Comparison of ENCODE assay signal across 15 mouse cellular contexts in the genomic region with DNA sequence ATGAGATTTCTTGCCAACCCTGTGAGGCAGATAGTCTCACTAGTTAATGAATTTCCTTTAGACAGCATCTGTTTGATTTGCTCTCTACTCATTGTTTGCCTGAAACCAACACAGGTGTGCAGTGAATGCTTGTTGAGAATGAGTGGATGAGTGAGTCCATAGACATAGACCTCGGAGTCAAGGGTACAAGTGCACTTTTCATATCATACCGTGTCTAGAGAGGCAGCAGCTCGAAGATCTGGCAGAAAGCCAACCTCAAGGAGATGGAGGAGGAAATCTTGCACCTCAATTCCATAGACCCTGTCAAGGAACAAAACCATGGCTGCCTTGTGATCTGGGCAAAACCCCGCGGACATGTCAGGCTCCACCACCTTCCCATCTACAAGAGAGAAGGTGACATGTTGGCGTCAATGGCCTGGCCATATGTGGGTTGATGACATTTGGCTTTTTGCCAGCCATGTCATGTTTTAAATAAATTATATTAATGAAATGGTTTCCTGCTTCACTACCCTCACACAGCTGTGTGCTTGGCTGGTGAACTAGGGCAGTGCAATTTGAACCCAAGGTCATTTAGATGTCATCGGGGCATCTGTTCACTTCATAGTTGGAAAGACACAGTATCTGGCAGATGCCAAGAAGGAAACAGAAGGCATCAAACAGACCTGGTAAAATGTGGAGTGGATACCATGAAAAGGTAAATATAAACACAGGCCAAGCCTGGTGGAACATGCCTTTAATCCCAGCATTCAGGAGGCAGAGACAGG.
DNase-seq lines count a peak whose midpoint lies in the region; ATAC-seq and TF ChIP-seq lines count a peak whose summit lies in the region.
"Had no signal": no experiment of that assay in that cellular context is flagged by ENCODE, and none has a peak within 500 bp of the region (broad histone marks: within the 10 kb centered on the region; RNA-seq: fewer than 3 reads in every experiment).

No protein-coding gene starts in this region.

- DNase-seq in heart, postnatal 0 days (ENCODE audit: low spot score), result no peak
- no peak for DNase-seq in heart, postnatal 36 days
- no peak for DNase-seq in midbrain, embryonic 14.5 days
- peak; percentile 46 to 48 for DNase-seq in cerebellum, adult 2 months
- DNase-seq in hindbrain, postnatal 0 days (ENCODE audit: low spot score), result peak; percentile 55
- DNase-seq in limb, embryonic 10.5 days (ENCODE audit: low spot score), result no peak
- DNase-seq: kidney, postnatal 10 days; layer of hippocampus, postnatal 36 days; lung, postnatal 10 days; right cerebral cortex, postnatal 25 days; thymus, postnatal 14 days had no signal

- no peak overlapping the region for H3K9ac ChIP-seq in heart, postnatal 0 days (replicated peaks; ENCODE audit: low read depth, low read length)
- H3K9ac ChIP-seq in midbrain, embryonic 14.5 days (replicated peaks; ENCODE audit: low read length), result no peak overlapping the region
- no peak overlapping the region for H3K9ac ChIP-seq in midbrain, embryonic 13.5 days (replicated peaks)
- H3K9ac ChIP-seq in hindbrain, postnatal 0 days (replicated peaks; ENCODE audit: low read length), result no peak overlapping the region
- H3K9ac ChIP-seq: neural tube, embryonic 15.5 days had no signal

- intact Hi-C loops in heart, postnatal 36 days (cut with DNase I), result no loop called here

- peaks cover 77% of the 10 kb centered on the region for H3K36me3 ChIP-seq in heart, postnatal 0 days (replicated peaks; ENCODE audit: control insufficient read depth, insufficient read depth, low read length)
- no peaks in the 10 kb centered on the region for H3K36me3 ChIP-seq in midbrain, embryonic 14.5 days (ENCODE audit: control insufficient read depth, insufficient read depth, low read length)
- no peaks in the 10 kb centered on the region for H3K36me3 ChIP-seq in midbrain, embryonic 13.5 days
- H3K36me3 ChIP-seq in hindbrain, postnatal 0 days (ENCODE audit: insufficient read depth, low read length), result no peaks in the 10 kb centered on the region
- no peaks in the 10 kb centered on the region for H3K36me3 ChIP-seq in limb, embryonic 10.5 days

- TF ChIP-seq CTCF in heart, postnatal 0 days (IDR thresholded peaks at IDR 0.05; ENCODE audit: low read depth), result no peak
- TF ChIP-seq CTCF in cerebellum, adult 2 months (IDR thresholded peaks at IDR 0.05; ENCODE audit: borderline replicate concordance, insufficient read depth, low read depth, low read length), result no peak
- TF ChIP-seq CTCF in hindbrain, postnatal 0 days (IDR thresholded peaks at IDR 0.05; ENCODE audit: low read depth), result no peak

- H3K4me2 ChIP-seq in heart, postnatal 0 days (ENCODE audit: low read depth, low read length), result no peak overlapping the region
- H3K4me2 ChIP-seq in midbrain, embryonic 14.5 days (ENCODE audit: low read length), result no peak overlapping the region
- no peak overlapping the region for H3K4me2 ChIP-seq in midbrain, embryonic 13.5 days (replicated peaks)
- H3K4me2 ChIP-seq in hindbrain, postnatal 0 days (ENCODE audit: low read depth, low read length), result no peak overlapping the region
- H3K4me2 ChIP-seq: neural tube, embryonic 15.5 days had no signal

- ATAC-seq in heart, postnatal 0 days (ENCODE audit: insufficient read depth, low read depth), result peak; percentile 36; the same call in 1 of the 2 replicates
- peak; percentile 40 for ATAC-seq in midbrain, embryonic 14.5 days (ENCODE audit: low FRiP score, low TSS enrichment)
- ATAC-seq in midbrain, embryonic 13.5 days, result no peak
- peak; percentile 85 for ATAC-seq in hindbrain, postnatal 0 days
- ATAC-seq: midbrain, embryonic 16.5 days had no signal

- no peak for TF ChIP-seq EP300 in heart, postnatal 0 days (IDR thresholded peaks at IDR 0.05; ENCODE audit: low read depth)

- 62% methylated on average over 7 of the region's 7 CpGs for WGBS in heart, postnatal 0 days
- 91% methylated on average over 7 of the region's 7 CpGs for WGBS in midbrain, embryonic 14.5 days
- 89% methylated on average over 7 of the region's 7 CpGs for WGBS in midbrain, embryonic 13.5 days
- 22% methylated on average over 7 of the region's 7 CpGs for WGBS in cerebellum, adult 2 months
- WGBS in hindbrain, postnatal 0 days, result 73% methylated on average over 7 of the region's 7 CpGs
- 94% methylated on average over 7 of the region's 7 CpGs for WGBS in limb, embryonic 10.5 days

- H3K9me3 ChIP-seq in heart, postnatal 0 days (replicated peaks; ENCODE audit: control insufficient read depth, low read length), result no peaks in the 10 kb centered on the region
- no peaks in the 10 kb centered on the region for H3K9me3 ChIP-seq in midbrain, embryonic 14.5 days (ENCODE audit: control insufficient read depth, low read length)
- H3K9me3 ChIP-seq in midbrain, embryonic 13.5 days, result no peaks in the 10 kb centered on the region
- no peaks in the 10 kb centered on the region for H3K9me3 ChIP-seq in hindbrain, postnatal 0 days (ENCODE audit: low read length)
- H3K9me3 ChIP-seq in limb, embryonic 10.5 days (replicated peaks), result no peaks in the 10 kb centered on the region
- H3K9me3 ChIP-seq: neural tube, embryonic 15.5 days had no signal

- H3K27ac ChIP-seq in heart, postnatal 0 days (ENCODE audit: low read depth), result no peak overlapping the region
- H3K27ac ChIP-seq in midbrain, embryonic 14.5 days (replicated peaks; ENCODE audit: low read depth, low read length), result no peak overlapping the region
- no peak overlapping the region for H3K27ac ChIP-seq in midbrain, embryonic 13.5 days
- no peak overlapping the region for H3K27ac ChIP-seq in cerebellum, adult 2 months (ENCODE audit: insufficient read depth, low read length)
- no peak overlapping the region for H3K27ac ChIP-seq in hindbrain, postnatal 0 days
- H3K27ac ChIP-seq in limb, embryonic 10.5 days, result no peak overlapping the region
- H3K27ac ChIP-seq: neural tube, embryonic 15.5 days had no signal

- H3K4me3 ChIP-seq in heart, postnatal 0 days (ENCODE audit: low read depth, low read length), result no peak overlapping the region
- H3K4me3 ChIP-seq in midbrain, embryonic 14.5 days (replicated peaks; ENCODE audit: low read depth, low read length), result no peak overlapping the region
- H3K4me3 ChIP-seq in midbrain, embryonic 13.5 days (replicated peaks), result no peak overlapping the region
- no peak overlapping the region for H3K4me3 ChIP-seq in cerebellum, adult 2 months (replicated peaks; ENCODE audit: insufficient read depth, low read depth, low read length)
- H3K4me3 ChIP-seq in hindbrain, postnatal 0 days (ENCODE audit: low read length), result no peak overlapping the region
- no peak overlapping the region for H3K4me3 ChIP-seq in limb, embryonic 10.5 days
- H3K4me3 ChIP-seq: erythroblast, embryonic 14.5 days; neural tube, embryonic 15.5 days had no signal

- no peaks in the 10 kb centered on the region for H3K4me1 ChIP-seq in heart, postnatal 0 days (ENCODE audit: control insufficient read depth, insufficient read depth)
- H3K4me1 ChIP-seq in midbrain, embryonic 14.5 days (ENCODE audit: control insufficient read depth, insufficient read depth, low read length), result no peaks in the 10 kb centered on the region
- no peaks in the 10 kb centered on the region for H3K4me1 ChIP-seq in midbrain, embryonic 13.5 days (replicated peaks)
- no peaks in the 10 kb centered on the region for H3K4me1 ChIP-seq in cerebellum, adult 2 months (ENCODE audit: control insufficient read depth, insufficient read depth, low read length)
- H3K4me1 ChIP-seq in hindbrain, postnatal 0 days (ENCODE audit: insufficient read depth, low read length), result no peaks in the 10 kb centered on the region
- no peaks in the 10 kb centered on the region for H3K4me1 ChIP-seq in limb, embryonic 10.5 days
- H3K4me1 ChIP-seq: neural tube, embryonic 15.5 days had no signal

- no peaks in the 10 kb centered on the region for H3K27me3 ChIP-seq in heart, postnatal 0 days (ENCODE audit: control insufficient read depth, insufficient read depth, low read length)
- H3K27me3 ChIP-seq in midbrain, embryonic 14.5 days (ENCODE audit: control insufficient read depth, insufficient read depth, low read length), result no peaks in the 10 kb centered on the region
- no peaks in the 10 kb centered on the region for H3K27me3 ChIP-seq in midbrain, embryonic 13.5 days
- no peaks in the 10 kb centered on the region for H3K27me3 ChIP-seq in cerebellum, adult 2 months (ENCODE audit: control insufficient read depth, insufficient read depth, low read length)
- H3K27me3 ChIP-seq in hindbrain, postnatal 0 days (ENCODE audit: insufficient read depth, low read length), result no peaks in the 10 kb centered on the region
- H3K27me3 ChIP-seq in limb, embryonic 10.5 days (ENCODE audit: low read depth, poor library complexity, severe bottlenecking), result no peaks in the 10 kb centered on the region
- H3K27me3 ChIP-seq: neural tube, embryonic 15.5 days had no signal

- no peak for TF ChIP-seq POLR2A in cerebellum, adult 2 months (IDR thresholded peaks at IDR 0.05; ENCODE audit: borderline replicate concordance, insufficient read depth, low read length)

Comparison
In these comparisons a context has a peak if more than half of its experiments do, and no peak if none do; other contexts are left out.
1. DNase-seq: peak in cerebellum, adult 2 months (2 of 2) and hindbrain, postnatal 0 days (single experiment); none in heart, postnatal 0 days (single experiment), heart, postnatal 36 days (0 of 2), midbrain, embryonic 14.5 days (single experiment) and limb, embryonic 10.5 days (single experiment).